8 mouse cellular contexts compared by ENCODE assay signal in the genomic region with DNA sequence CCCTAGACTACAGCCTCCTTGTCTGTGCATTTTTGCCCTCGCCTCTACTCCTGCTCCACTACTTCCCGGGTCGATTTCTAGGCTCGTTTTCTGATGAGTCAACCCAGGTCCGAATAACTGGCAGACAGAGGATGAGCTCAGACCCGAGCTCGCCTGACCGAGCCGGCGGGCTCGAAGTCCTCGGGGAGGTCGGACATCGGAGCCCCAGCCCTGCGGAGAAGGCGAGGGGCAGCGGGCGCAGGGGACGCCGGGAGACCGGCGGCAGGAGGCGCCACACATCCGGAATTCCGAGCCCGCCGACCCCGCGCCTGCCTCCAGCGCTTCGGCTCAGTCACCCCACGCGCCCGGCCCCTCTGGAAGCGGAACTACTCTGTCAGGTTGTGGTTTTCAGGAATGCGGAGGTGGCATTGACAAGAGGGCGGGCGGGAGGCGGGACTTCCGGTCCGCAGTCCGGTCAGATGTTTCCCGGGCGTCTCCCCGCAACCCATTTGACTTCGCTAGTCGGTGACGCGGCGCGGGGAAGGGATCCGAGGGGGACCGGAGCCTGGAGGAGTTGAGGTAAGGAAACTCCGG. TPM values are rescaled to one million over a fixed set of nuclear protein-coding genes. Genes with fewer than 3 reads are reported as not detected.
DNase-seq lines count a peak whose midpoint lies in the region; ATAC-seq and TF ChIP-seq lines count a peak whose summit lies in the region.

A gene (plus strand): TSS at position 448 of the 573 bp plus-strand sequence.

- no peaks in the 10 kb centered on the region for H3K36me3 ChIP-seq in embryonic facial prominence, embryonic 13.5 days
- H3K36me3 ChIP-seq in kidney, adult 2 months (ENCODE audit: control insufficient read depth, insufficient read depth, low read length), result no peaks in the 10 kb centered on the region
- no peaks in the 10 kb centered on the region for H3K36me3 ChIP-seq in limb, embryonic 11.5 days (ENCODE audit: control insufficient read depth, insufficient read depth, low read length)
- H3K36me3 ChIP-seq in midbrain, embryonic 13.5 days, result no peaks in the 10 kb centered on the region
- no peaks in the 10 kb centered on the region for H3K36me3 ChIP-seq in small intestine, adult 2 months (ENCODE audit: control insufficient read depth, insufficient read depth, low read length)

- H3K4me1 ChIP-seq in embryonic facial prominence, embryonic 13.5 days, result peaks cover 17% of the 10 kb centered on the region
- peaks cover 19% of the 10 kb centered on the region for H3K4me1 ChIP-seq in kidney, adult 2 months (ENCODE audit: control insufficient read depth, insufficient read depth, low read length)
- H3K4me1 ChIP-seq in limb, embryonic 11.5 days (ENCODE audit: control insufficient read depth, insufficient read depth, low read length), result 0 out of 2 replicates have a peak, but pooled peaks cover 3% of the 10 kb centered on the region
- H3K4me1 ChIP-seq in midbrain, embryonic 13.5 days (replicated peaks), result peaks cover 22% of the 10 kb centered on the region
- peaks cover 3% of the 10 kb centered on the region for H3K4me1 ChIP-seq in small intestine, adult 2 months (ENCODE audit: control insufficient read depth, insufficient read depth, insufficient read length, low read length)

- H3K9ac ChIP-seq in embryonic facial prominence, embryonic 13.5 days, result peak within 1 kb of the TSS; percentile 84
- peak within 1 kb of the TSS; percentile 74 for H3K9ac ChIP-seq in limb, embryonic 11.5 days (ENCODE audit: low read length)
- H3K9ac ChIP-seq in midbrain, embryonic 13.5 days (replicated peaks), result peak within 1 kb of the TSS; percentile 88

- under 1% methylated on average over 54 of the region's 54 CpGs for WGBS in embryonic facial prominence, embryonic 13.5 days
- WGBS in kidney, adult 2 months, result under 1% methylated on average over 54 of the region's 54 CpGs
- WGBS in limb, embryonic 11.5 days, result under 1% methylated on average over 54 of the region's 54 CpGs
- WGBS in midbrain, embryonic 13.5 days, result under 1% methylated on average over 54 of the region's 54 CpGs
- whole genome bisulfite sequencing in small intestine, adult 2 months, result under 1% methylated on average over 54 of the region's 54 CpGs

- H3K9me3 ChIP-seq in embryonic facial prominence, embryonic 13.5 days, result no peaks in the 10 kb centered on the region
- H3K9me3 ChIP-seq in limb, embryonic 11.5 days (ENCODE audit: control insufficient read depth, low read length), result no peaks in the 10 kb centered on the region
- no peaks in the 10 kb centered on the region for H3K9me3 ChIP-seq in midbrain, embryonic 13.5 days

- peak; percentile 98 for ATAC-seq in embryonic facial prominence, embryonic 13.5 days (ENCODE audit: insufficient number of reproducible peaks, insufficient read depth, low FRiP score, low TSS enrichment, low read depth)
- ATAC-seq in limb, embryonic 11.5 days (ENCODE audit: insufficient number of reproducible peaks, low FRiP score, low TSS enrichment, low read depth), result peak; percentile 92
- ATAC-seq in midbrain, embryonic 13.5 days, result peak; percentile 98

- peak within 1 kb of the TSS; percentile 87 for H3K4me2 ChIP-seq in embryonic facial prominence, embryonic 13.5 days
- H3K4me2 ChIP-seq in limb, embryonic 11.5 days (ENCODE audit: low read depth, severe bottlenecking), result peak within 1 kb of the TSS; percentile 95
- H3K4me2 ChIP-seq in midbrain, embryonic 13.5 days (replicated peaks), result peak within 1 kb of the TSS; percentile 92

- peak; percentile 97 for DNase-seq in 3T3-L1 (ENCODE audit: low read depth, low spot score)
- peak; percentile 68 to 82 for DNase-seq in adrenal gland, postnatal 4 days (ENCODE audit: low spot score in 2 of 2)
- DNase-seq in heart, adult 18-20 months, result peak; percentile 90 to 93
- peak; percentile 96 for DNase-seq in kidney, adult 2 months
- peak; percentile 95 for DNase-seq in limb, embryonic 11.5 days (ENCODE audit: low spot score)

- peak within 1 kb of the TSS; percentile 85 for H3K27ac ChIP-seq in embryonic facial prominence, embryonic 13.5 days
- H3K27ac ChIP-seq in kidney, adult 2 months (ENCODE audit: insufficient read depth, low read depth, low read length), result peak within 1 kb of the TSS; percentile 97
- H3K27ac ChIP-seq in limb, embryonic 11.5 days (replicated peaks; ENCODE audit: low read depth, low read length), result peak within 1 kb of the TSS; percentile 56; the same call in 1 of the 2 replicates
- peak within 1 kb of the TSS; percentile 94 for H3K27ac ChIP-seq in midbrain, embryonic 13.5 days
- peak within 1 kb of the TSS; percentile 94 for H3K27ac ChIP-seq in small intestine, adult 2 months (ENCODE audit: insufficient read depth, low read depth, low read length)

- TF ChIP-seq CTCF in kidney, adult 2 months (conservative IDR thresholded peaks at IDR 0.05; ENCODE audit: insufficient read depth, insufficient read length, low read depth, low read length), result 0 out of 2 replicates have a peak, but pooled peaks have one; percentile 9
- no peak; the same call in 1 of the 2 replicates for TF ChIP-seq CTCF in small intestine, adult 2 months (IDR thresholded peaks at IDR 0.05; ENCODE audit: extremely low read depth, insufficient read length, insufficient replicate concordance, low read depth, low read length)

- TF ChIP-seq POLR2A in kidney, adult 2 months (IDR thresholded peaks at IDR 0.05; ENCODE audit: low read depth, low read length), result peak; percentile 56
- 0 out of 2 replicates have a peak, but pooled peaks have one; percentile 71 for TF ChIP-seq POLR2A in small intestine, adult 2 months (IDR thresholded peaks at IDR 0.05; ENCODE audit: low read depth, low read length)

- peak within 1 kb of the TSS; percentile 79 for H3K4me3 ChIP-seq in embryonic facial prominence, embryonic 13.5 days
- peak within 1 kb of the TSS; percentile 98 for H3K4me3 ChIP-seq in kidney, adult 2 months (ENCODE audit: insufficient read depth, low read depth, low read length)
- H3K4me3 ChIP-seq in limb, embryonic 11.5 days (ENCODE audit: low read depth, low read length), result peak within 1 kb of the TSS; percentile 72
- peak within 1 kb of the TSS; percentile 86 for H3K4me3 ChIP-seq in midbrain, embryonic 13.5 days (replicated peaks)
- H3K4me3 ChIP-seq in small intestine, adult 2 months (ENCODE audit: low read depth, low read length), result peak within 1 kb of the TSS; percentile 89

- H3K27me3 ChIP-seq in embryonic facial prominence, embryonic 13.5 days, result no peaks in the 10 kb centered on the region
- no peaks in the 10 kb centered on the region for H3K27me3 ChIP-seq in kidney, adult 2 months (replicated peaks; ENCODE audit: control insufficient read depth, insufficient read depth, low read length)
- no peaks in the 10 kb centered on the region for H3K27me3 ChIP-seq in limb, embryonic 11.5 days (ENCODE audit: control insufficient read depth, insufficient read depth, low read length)
- H3K27me3 ChIP-seq in midbrain, embryonic 13.5 days, result no peaks in the 10 kb centered on the region
- no peaks in the 10 kb centered on the region for H3K27me3 ChIP-seq in small intestine, adult 2 months (ENCODE audit: control insufficient read depth, insufficient read depth, low read length)

RNA-seq across cellular contexts. Expression of the gene that starts here (rescaled TPM):
- 10 to 100 TPM; 66.0 to 70.6 TPM for total RNA-seq in adrenal gland, postnatal 4 days (2021)
- polyA plus RNA-seq in embryonic facial prominence, embryonic 13.5 days (2015; fragmentation: Nextera tagmentation; extraction: Ambion mirVana), result 34.2 TPM in 2 replicates
- total RNA-seq in heart, adult 18-20 months (2021), result 100 to 1,000 TPM; 121 to 128 TPM
- 42.9 and 43.8 TPM in 2 replicates for polyA plus RNA-seq in kidney, adult 2 months (2012; rRNA removed)
- 35.6 and 37.0 TPM in 2 replicates for polyA plus RNA-seq in limb, embryonic 11.5 days (2014; fragmentation: Nextera tagmentation; extraction: Ambion mirVana)
- polyA plus RNA-seq in midbrain, embryonic 13.5 days (2015; fragmentation: Nextera tagmentation; extraction: Ambion mirVana), result 47.8 and 48.0 TPM in 2 replicates
- polyA plus RNA-seq in small intestine, adult 2 months (2012; rRNA removed), result 55.4 and 115 TPM in 2 replicates

Comparison
In these comparisons a context has a peak if more than half of its experiments do, and no peak if none do; other contexts are left out.
1. Peak in every context shown above with its lines: DNase-seq, ATAC-seq, H3K4me3 ChIP-seq and H3K27ac ChIP-seq.